Mouse (Mus musculus) cerebellum, adult 8-10 months (tissue): ENCODE data around the gene Gm21477.
"Not testable (repeated sequence)": the region's sequence is repeated elsewhere in the genome, so short reads cannot be mapped to it uniquely, and the experiment has no call there.

ENCODE experiments used
- DNase-seq: peaks from one replicate; pipeline ENCODE4 v3.0.0; 2022

Gm21477 gene

DNA sequence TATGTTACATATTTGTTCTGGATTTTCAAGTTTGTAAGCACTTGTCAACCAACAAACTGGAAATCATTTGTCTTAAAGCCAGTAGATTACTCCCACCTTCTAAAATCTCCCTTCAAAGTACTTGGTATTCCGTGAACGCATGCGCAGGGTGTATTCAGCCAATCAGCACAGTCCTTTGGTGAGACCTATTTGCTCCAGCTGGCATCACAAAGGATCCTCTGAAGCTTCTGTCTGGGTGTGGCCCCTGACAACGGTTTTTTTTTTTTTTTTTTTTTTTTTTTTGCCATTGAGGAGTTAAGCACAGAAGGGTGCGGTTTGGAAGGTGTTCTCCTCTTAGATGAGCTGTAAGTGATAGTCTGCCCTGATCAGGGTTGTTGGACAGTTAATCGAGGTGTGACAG is at the start of gene Gm21477:
Gm21477 (plus strand) TSS at position 301 of the 400 bp plus-strand sequence.
- not testable (repeated sequence) for DNase-seq
